Mouse (Mus musculus) fat pad, adult 2 months (tissue): Measurements from ENCODE around the gene Spred2.
A peak's percentile ranks its signal among the peaks of the same experiment; 100 is the strongest.
"Not testable (repeated sequence)": the region's sequence is repeated elsewhere in the genome, so short reads cannot be mapped to it uniquely, and the experiment has no call there.

Source experiments
- DNase-seq: peaks from one replicate; pipeline ENCODE4 v3.0.0-alpha.2; 2011; ENCODE audit warnings: low read depth, low spot score; ENCODE audit errors: extremely low read depth

The Spred2 gene

DNA sequence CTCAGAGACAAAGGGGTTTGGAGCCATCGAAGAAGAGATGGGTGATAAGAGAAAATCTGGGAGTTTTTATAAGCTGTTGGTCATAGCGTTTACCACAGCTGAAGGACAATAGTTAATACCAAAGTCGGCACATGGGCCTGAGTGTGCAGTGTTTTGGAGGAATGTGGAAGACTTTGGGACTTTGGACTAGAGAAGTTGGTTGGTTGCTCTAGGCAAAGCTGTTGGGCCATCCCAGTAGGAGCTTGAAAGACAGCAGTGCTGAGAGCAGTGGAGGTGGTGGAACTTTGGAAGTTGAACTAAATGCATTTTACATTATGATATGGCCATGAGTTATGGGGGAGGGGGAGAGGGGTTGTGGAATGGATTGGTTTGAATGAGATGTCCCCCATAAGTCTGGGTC is 89.2 kb downstream of the Spred2 start:
- no peak for DNase-seq

DNA sequence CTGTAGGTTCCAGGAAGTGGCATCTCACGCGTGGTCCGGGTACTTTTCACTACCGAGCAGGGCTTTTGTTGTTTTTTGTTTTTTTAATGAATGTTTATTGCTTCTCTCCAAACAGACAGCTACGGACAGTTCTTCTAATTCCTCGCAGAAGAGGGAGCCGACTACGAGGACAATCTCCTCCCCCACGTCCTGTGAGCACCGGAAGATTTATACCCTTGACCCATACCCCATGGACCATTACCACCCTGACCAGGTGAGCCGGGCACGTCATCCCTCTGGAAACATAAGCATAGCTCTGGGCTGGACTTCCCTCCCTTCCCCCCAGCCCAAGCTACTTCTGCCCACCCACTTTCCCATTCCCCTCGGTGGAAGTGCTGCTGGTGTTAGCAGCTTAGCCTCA is 93.8 kb downstream of the Spred2 start:
- no peak for DNase-seq

DNA sequence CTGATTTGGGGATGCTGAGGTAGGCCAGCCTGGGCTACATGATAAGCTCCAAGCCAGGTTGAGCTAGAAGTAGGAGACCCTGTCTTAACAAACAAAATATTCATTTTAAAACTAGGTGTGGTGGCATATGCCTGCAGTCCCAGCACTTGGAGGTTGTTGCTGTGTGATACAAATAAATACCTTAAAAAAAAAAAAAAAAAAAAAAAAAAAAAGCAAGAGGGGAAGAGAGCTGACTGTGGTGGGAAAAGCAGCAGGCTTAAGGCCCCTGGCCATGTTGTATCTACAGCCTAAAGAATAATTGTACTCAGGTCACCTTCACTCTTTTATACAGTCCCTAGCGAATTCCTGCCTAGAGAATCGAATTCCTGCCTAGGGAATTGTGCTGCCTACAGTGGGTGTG is 94.7 kb downstream of the Spred2 start:
- no peak for DNase-seq

DNA sequence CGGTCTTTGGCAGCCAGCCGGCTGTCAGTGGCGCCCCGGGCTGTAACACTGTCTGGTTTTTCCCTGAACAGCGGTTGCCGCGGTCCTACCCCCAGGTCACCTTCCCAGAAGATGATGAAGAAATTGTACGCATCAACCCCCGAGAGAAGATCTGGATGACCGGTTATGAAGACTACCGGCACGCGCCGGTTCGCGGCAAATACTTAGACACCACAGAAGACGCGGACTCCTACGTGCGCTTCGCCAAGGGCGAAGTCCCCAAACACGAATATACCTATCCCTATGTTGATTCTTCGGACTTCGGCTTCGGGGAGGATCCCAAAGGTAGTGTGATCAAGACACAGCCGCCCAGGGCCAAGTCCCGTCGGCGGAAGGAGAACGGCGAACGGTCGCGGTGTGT is 96.5 kb downstream of the Spred2 start:
- no peak for DNase-seq

DNA sequence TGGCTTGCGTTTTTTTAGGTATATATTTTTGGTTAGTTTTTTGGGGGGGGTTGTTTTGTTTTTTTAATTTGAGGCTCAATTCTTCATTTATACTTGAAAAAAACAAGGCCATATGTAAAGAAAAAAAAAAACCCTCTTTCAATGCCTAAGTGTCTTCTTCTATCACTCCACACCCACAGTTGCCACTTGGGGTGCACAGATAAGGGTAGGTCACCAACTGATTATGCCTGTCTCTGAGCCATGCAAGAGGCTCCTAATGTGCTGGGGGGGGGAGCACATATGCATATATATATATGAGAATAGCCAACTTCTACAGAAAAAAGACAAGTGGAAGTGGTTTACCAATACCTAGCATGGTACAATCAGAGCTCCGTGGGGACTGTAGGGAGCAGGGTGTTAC is 98.3 kb downstream of the Spred2 start:
- no peak for DNase-seq

DNA sequence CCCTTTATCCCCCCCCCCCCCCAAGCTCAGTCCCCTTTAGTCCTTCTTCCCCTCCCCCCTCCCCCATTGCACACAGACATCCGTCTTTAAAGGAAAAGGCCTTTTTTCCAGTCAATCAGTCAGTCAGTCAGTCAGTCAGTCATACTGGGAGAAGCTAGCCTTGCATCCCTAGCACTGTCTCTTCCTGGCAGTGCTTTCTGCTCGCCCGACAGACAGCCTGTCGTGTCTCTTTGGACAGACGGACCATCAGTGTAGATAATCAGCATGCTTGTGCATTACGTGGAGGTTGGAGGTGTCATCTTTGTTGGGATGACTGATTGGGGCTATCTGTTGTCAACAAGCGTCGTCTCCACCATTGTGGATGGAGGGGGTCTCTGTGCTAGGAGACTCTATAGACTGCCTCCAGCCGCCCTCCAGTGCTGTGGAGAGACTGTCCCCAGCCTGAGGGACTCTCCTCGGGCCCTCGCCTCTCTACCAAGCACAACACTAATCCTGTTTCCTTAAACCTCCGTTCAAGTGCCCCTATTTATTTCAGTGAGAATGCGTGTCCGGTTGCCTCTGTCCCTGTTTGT is 98.8 kb downstream of the Spred2 start:
- no peak for DNase-seq

DNA sequence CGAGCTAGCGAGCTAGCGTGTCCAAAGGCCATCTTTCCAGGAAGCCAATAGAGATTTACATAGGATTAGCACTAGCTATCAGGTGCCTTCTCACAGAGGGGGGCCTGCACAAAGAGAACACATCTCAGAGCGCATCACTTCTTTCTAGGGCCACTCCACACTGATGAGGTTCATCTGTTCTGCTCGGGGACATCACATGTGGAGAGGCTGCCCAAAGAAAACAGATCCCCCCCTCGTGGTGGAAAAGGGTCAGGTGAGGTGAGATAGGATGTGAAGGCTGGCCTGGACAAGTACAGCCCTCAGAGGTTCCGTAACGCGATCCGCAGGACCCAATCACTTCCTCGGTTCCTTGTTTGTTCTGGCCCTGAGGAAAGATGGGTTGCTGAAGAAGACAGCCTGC is 101.7 kb downstream of the Spred2 start:
- no peak for DNase-seq

DNA sequence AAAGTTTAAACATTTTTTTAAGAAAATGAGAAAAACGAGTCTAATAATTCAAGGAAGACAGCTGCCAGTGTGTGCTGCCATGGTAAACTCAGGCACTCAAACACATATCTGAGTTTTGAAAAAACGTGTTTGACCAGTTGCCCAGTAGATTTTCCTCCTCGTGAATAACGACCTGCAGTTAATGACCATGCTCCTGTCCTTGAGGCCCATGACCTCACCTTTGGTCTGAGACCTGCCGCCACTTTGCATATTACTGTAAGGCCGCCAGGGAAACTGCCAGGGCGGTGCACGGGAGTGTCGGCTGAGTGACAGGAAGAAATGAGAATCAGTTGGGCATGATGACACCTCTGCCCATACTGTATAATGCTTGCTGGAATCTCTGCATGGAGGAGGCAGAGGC is 103.5 kb downstream of the Spred2 start:
- DNase-seq, result no peak

DNA sequence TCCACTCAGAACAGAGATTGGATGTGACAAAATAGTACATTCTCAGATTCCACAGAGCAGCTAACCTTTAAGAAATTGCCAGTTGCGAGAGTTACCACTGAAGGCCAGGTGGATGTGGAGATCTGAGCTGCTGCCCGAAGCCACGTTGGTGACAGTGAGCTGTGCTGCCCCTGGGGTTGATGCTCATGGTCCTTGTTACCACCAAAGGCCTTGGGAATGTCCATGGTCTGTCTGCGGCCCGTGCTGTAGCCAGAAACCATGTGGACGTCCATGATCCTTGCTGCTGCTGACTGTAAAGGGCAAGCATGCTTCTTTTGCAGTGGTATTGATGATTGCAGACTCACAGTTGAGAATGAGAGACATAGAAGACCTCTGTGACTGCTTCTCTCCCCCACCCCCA is 104.2 kb downstream of the Spred2 start:
- no peak for DNase-seq

DNA sequence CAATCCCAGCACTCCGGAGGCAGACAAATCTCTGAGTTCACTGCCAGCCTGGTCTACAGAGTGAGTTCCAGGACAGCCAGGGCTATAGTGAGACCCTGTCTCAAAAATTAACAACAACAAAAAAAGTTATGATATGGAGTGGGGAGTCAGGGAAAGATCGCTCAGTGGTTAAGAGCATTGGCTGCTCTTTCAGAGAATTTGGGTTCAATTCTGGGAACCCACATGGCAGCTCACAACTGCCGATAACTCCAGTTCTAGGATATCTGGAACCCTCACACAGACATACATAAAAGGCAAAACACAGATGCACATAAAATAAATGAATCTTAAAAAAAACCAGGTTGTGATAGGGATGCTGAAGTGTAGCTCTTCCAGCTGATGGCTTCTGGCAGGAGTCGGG is 104.8 kb downstream of the Spred2 start:
- no peak for DNase-seq

DNA sequence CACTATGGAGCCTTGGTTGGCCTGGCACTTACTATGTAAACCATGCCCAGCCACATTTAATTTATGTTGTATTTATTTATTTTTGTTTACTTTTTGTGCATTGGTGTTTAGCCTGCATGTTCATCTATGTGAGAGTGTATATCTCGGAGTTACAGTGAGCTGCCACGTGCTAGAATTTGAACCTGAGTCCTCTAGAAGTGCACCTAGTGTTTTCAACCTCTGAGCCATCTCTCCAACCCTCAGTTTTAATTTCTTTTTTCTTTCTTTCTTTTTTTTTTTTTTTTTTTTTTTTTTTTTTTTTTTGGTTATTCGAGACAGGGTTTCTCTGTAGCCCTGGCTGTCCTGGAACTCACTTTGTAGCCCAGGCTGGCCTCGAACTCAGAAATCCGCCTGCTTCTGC is 106.8 kb downstream of the Spred2 start:
- not testable (repeated sequence) for DNase-seq

DNA sequence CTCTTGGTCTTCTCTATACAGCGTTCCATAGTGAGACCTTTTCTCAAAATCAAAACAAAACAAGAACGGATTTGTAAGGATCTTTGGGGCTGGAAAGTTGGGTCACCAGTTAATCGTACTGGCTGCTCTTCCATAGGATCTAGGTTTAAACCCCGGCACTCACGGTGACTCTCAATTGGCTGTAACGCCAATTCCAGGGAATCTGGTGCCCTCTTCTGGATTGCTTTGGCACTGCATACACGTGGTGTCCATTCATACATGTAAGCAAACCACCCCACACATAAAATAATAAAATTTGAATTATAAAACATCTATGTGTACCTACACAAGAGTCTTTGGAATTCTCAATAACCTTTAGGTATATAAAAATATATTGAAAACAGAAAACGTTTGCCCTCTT is 107.4 kb downstream of the Spred2 start:
- DNase-seq, result no peak

DNA sequence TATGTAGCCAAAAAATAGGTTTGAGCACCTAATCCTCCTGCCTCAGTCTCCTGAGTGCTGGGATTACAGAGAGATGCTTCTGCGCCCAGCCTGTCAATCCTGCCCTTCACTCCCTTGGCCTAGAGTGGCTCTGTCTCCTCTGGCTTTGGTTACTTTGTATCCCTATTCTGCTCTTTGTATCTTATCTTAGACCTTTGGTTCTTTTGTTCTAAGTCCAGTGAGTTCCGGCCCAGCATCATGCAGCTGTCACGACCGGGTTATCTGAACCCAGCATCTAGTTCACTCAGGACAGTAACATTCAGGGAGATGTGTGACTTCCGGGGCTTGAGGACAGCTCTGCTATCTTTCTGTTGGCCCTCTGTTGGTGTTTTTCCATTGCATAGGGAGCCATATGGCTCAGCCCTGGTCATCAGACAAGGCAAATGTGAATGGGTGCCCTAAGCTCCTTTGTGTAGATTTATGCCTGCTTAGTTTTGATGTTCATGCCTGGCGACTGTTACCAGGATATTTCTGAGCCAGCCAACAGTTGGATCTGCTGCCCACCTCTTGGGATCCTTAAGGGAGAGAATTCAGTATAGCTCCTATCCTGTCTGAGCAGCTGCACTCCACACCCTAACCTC is 109.5 kb downstream of the Spred2 start:
- DNase-seq, result no peak

DNA sequence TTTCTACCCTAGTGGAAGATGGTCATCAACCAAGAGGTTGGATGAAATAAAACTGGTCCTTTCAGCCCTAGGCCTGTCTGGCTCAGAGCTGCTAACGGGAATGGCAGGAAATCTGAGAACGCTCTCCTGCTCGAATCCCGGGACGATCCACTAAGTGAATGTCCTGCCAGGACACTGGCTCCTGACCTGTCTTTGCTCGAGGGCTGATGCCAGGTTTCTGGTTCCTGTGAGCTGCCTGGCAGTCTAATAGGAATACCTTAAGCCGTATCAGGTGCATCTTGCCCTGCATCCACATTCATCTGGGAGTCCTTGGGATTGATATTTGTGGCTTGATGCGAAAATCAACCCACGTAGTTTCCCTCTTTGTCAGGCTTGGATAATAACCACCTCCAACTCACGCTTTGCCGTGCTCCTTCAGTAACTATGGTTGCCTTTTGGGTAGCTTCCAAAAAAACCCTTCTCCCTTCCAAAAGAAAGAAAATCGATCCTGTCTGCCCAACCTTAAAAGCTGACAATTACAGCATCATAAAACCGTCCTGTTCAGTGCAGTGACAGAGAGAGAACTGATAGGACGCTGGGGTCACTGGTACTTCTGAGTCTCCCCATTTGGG is 110.3 kb downstream of the Spred2 start:
- DNase-seq, result no peak

DNA sequence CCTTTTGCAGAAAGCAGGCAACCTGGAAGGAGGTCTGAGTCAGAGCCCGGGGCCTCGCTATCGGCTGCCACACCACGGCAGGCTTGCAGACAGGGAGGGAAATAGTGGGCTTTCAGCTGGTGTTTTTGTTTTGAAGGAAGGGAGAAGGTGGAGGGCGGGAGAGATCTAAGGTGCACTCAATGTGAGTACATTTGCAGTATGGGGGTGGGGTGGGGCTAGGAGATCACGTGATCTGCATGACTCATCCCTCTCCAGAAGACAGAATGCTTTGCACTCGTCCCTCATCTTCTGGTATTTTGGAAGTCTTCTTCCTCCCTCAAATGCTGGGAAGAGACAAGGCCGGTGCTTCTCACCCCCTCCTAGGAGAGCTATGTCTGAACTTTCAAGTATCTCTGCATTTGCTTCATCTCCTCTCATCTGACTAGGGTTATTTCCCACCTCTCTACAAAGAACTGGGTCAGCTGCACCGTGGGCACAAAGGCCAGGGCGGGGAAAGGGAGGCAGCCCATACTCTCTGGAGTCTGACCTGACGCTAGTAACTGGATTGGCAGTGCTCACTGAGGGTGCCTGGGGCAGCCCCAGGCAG is 111.3 kb downstream of the Spred2 start:
- DNase-seq, result no peak

DNA sequence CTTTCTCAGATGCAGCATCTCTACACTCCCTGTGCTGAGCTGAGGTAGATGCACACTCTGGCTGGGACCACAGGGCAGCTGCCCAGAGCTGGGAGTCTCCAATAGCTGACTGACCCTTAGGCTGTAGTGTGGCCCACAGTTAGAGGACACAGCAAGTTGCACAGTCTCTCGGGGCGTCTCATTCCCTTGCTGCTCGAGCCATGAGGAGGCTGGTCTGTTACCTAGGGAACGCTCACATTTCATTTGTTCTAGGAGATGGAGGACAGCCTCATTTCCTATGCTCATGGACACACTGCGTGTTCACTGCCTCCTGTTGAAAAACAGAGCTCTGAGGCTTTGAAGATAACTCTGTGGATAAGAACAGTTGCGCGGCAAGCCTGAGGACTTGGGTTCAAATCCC is 111.8 kb downstream of the Spred2 start:
- no peak for DNase-seq

DNA sequence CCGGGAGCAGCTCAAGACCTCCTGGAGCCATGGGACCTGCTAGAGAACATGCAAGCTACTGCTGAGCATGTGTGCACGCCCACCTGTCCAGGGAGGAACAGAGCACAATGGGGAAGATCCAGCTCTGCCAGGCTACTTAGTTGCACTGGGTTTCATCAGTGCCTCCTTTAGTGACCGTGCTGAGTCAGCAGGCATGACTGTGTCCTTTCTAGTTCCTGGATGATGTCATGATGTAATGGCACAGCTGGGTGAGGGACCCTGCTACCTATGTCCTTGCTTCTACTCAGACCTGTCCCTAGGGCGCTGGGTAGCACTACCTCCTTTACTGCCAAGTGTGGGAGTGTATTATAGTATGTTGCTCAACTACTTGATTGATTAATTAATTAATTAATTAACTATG is 113.6 kb downstream of the Spred2 start:
- DNase-seq, result peak; percentile 47

DNA sequence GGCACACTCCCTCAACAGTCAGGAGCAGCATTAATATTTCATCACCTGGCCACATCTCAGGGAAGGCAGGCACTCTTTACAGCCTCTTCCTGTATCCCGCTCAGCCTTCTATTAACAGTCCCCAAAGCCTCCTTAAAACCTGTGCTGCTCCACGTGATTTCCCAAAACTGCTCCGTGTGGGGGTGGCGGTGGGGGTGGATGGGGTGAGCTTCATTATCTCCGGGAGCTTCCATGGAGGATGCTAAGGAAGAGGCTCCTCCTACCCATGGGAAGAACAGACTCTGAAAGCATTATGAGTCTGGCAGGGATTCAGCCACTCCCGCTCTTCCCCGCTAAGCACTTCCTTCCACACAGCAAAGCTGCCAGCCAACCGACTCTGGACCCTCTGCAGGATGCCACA is 114.5 kb downstream of the Spred2 start:
- DNase-seq, result no peak

DNA sequence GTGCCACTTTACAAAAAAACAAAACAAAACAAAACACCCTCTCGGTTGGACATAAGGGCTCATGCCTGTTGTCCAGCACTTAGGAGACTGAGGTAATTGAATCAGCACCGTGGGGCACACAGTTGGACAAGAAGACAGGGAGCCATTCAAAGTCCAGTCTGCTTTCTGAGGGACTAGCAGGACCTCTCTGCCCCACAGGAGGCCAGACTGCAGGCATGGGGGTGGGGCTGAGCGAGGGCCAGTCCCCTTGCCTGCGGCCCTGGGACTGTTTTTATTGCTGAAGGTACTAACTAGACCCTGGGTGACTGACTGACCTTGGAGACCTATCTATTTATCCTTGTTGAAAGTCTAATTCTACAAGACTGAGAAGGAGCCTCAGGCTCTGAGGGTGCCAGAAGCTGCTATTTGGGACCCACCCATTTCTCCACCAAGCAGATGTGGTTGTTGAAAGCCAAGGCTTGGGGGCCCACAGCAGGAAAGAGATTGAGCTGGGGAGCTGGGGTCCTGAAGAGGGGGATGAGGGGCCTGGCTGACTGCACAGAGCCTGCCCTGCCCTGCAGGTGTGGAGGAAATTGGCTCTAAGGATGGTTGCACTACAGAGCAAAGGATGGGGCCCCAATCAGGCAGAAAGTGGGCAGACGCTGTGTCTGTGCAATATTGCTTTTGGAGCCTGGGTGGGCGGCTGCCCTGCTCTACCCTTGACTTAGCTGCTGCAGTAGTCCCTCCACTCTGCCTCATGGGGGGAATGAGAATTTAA is 117.2 kb downstream of the Spred2 start:
- no peak for DNase-seq

DNA sequence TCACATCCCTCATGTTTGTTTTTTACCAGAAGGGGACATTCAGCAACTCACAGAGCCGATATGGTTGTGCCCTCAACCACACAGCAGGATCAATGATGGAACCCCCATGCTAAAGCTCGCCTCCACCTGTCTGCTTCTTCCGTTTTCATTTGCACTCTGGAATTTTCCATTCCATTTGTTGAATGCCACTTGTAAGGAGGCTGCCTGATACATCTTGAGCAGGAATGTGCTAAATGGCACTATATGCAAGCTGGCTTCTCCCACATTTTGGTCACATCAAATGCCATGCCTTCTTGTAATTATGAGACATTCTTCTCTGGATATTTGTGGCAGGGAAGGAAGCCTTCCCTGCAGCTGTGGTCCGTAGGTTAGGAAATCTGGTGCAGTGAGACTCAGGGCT is 117.9 kb downstream of the Spred2 start:
- DNase-seq, result no peak

DNA sequence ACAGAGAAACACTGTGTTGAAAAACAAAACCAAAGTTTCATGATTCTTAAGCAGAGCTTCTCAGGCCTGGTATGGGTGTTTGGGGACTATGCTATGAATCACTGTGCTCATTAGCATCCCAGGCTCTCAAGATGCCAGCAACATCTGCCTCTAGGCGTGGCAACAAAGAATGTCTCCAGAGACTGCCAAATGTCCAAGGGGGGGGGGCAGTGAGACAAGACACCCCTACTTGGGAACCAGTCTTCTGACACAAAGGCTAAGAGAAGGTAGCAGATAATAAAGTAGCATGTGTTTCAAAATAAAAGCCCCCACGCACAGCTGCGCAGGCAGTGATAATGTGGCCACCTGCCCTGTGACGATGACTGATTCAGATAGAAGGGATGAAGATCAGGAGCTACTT is 119.1 kb downstream of the Spred2 start:
- no peak for DNase-seq

DNA sequence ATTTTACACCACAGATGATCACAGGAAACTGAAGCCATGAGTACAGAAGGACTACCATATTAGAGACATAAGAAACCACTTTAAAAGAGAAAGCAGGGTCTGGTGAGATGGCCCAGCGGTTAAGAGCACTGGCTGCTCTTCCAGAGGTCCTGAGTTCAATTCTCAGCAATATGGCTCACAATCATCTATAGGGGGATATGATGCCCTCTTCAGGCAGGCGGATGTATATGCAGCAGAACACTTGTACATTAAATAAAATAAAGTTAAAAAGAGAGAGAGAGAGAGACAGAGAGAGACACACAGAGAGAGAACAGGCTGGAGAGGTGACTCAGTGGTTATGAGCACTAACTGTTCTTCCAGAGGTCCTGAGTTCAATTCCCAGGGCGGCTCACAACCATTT is 121.4 kb downstream of the Spred2 start:
- no peak for DNase-seq
